Mouse (Mus musculus): ENCODE data around the gene Msh6. TPM values are rescaled to one million over a fixed set of nuclear protein-coding genes. Genes with fewer than 3 reads are reported as not detected.
"Not testable (repeated sequence)": the region's sequence is repeated elsewhere in the genome, so short reads cannot be mapped to it uniquely, and the experiment has no call there.

Gene Msh6
- polyA plus RNA-seq, 1 experiment from 2014 or later, result 31.6 TPM

DNA sequence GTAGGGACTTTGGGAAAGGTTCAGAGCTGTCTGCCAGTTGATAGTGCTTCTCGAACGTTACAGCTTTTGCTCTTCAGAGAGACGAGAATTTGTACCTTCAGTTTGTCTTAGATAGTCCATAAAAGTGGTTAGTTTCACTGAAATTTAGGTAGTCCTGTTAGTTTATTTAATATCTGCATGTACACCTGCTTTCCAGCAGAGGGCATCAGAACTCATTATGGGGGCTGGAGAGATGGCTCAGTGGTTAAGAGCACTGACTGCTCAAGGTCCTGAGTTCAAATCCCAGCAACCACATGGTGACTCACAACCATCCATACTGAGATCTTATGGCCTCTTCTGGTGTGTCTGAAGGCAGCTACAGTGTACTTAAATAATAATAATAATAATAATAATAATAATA is 7.2 kb downstream of the Msh6 start:
- in situ Hi-C loops (cut with MboI; ENCODE audit: low pct_unique_long_range_greater_than_20kb), result no loop called here
- ChIA-PET CTCF (interaction anchor here (0.9 to 1.5 kb wide), 2 partner anchors 13 to 270 kb away, joined by 3 read pairs; no protein-coding TSS in a partner anchor), POLR2A (no interaction called here)
- no peaks in the 10 kb centered on the region for H3K27me3 ChIP-seq
- TF ChIP-seq CTCF (IDR thresholded peaks at IDR 0.05), result no peak
- ATAC-seq, result no peak
- no peak for DNase-seq (ENCODE audit: low read depth, low spot score)

GRCm38 (mm10) chr17:87983313-87983712 is 8.5 kb downstream of the Msh6 start:
- DNase-seq (ENCODE audit: low read depth, low spot score) (no peak), ATAC-seq (no peak)
- H3K27me3 ChIP-seq, result no peaks in the 10 kb centered on the region
- CTCF ChIA-PET, result no interaction called here
- no peak for TF ChIP-seq CTCF (IDR thresholded peaks at IDR 0.05)
- in situ Hi-C loops (cut with MboI; ENCODE audit: low pct_unique_long_range_greater_than_20kb), result no loop called here
- POLR2A ChIA-PET, result no interaction called here

DNA sequence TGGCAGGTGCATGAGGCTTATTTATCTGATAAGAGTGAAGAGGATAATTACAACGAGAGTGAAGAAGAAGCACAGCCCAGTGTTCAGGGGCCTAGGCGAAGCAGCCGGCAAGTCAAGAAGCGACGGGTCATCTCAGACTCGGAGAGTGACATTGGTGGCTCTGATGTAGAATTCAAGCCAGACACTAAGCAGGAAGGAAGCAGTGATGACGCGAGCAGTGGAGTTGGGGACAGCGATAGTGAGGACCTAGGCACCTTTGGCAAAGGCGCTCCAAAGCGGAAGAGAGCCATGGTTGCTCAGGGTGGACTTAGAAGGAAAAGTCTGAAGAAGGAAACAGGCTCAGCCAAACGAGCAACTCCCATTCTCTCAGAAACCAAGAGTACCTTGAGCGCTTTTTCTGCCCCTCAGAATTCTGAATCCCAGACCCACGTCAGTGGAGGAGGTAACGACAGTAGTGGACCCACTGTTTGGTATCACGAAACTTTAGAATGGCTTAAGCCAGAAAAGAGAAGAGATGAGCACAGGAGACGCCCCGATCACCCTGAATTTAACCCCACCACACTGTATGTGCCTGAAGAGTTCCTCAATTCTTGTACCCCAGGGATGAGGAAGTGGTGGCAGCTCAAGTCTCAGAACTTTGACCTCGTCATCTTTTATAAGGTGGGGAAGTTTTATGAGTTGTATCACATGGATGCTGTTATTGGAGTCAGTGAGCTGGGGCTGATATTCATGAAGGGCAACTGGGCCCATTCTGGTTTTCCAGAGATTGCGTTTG is 9.8 kb downstream of the Msh6 start:
- H3K27me3 ChIP-seq, result no peaks in the 10 kb centered on the region
- ATAC-seq (no peak), DNase-seq (ENCODE audit: low read depth, low spot score) (no peak)
- in situ Hi-C loops (cut with MboI; ENCODE audit: low pct_unique_long_range_greater_than_20kb), result no loop called here
- CTCF ChIA-PET, result no interaction called here
- no peak for TF ChIP-seq CTCF (IDR thresholded peaks at IDR 0.05)
- POLR2A ChIA-PET, result no interaction called here

DNA sequence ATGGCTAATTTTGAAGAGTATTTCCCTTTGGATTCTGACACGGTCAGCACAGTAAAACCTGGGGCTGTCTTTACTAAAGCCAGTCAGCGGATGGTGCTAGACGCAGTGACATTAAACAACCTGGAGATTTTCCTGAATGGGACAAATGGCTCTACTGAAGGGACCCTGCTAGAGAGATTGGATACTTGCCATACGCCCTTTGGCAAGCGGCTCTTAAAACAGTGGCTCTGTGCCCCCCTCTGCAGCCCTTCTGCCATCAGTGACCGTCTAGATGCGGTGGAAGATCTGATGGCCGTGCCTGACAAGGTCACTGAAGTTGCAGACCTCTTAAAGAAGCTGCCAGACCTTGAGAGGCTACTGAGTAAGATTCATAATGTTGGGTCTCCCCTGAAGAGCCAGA is 11.1 kb downstream of the Msh6 start:
- TF ChIP-seq CTCF (IDR thresholded peaks at IDR 0.05), result no peak
- ChIA-PET CTCF (no interaction called here), POLR2A (no interaction called here)
- no peak for ATAC-seq
- in situ Hi-C loops (cut with MboI; ENCODE audit: low pct_unique_long_range_greater_than_20kb), result no loop called here
- no peaks in the 10 kb centered on the region for H3K27me3 ChIP-seq
- no peak for DNase-seq (ENCODE audit: low read depth, low spot score)

DNA sequence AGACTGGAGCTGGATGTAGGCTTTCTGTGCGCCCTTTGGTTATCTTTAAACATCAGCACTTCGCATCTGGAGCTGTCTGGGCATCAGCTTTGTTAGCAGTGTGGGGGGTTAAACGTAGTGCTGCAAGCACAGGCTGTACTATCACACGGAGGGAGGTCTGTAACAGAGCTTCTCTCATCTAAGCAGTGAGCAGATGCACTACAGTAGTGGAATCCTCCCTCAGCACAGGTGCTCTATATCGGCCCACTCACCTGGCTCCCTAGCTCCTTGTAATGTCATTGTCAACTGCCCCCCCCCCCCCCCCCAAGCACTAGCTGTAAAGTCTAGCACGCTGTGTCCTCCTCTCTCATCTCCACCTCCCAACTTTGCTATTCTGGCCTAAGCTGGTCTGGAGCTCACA is 12.6 kb downstream of the Msh6 start:
- no peak for DNase-seq (ENCODE audit: low read depth, low spot score)
- H3K27me3 ChIP-seq, result no peaks in the 10 kb centered on the region
- TF ChIP-seq CTCF (IDR thresholded peaks at IDR 0.05), result no peak
- no peak for ATAC-seq
- in situ Hi-C loops (cut with MboI; ENCODE audit: low pct_unique_long_range_greater_than_20kb), result no loop called here
- POLR2A ChIA-PET, result interaction anchor here (0.7 kb wide), 1 partner anchor 1084 kb away, joined by 3 read pairs; no protein-coding TSS in a partner anchor
- CTCF ChIA-PET, result interaction anchor here (1.5 kb wide), 1 partner anchor 12 kb away, joined by 3 read pairs; no protein-coding TSS in a partner anchor

DNA sequence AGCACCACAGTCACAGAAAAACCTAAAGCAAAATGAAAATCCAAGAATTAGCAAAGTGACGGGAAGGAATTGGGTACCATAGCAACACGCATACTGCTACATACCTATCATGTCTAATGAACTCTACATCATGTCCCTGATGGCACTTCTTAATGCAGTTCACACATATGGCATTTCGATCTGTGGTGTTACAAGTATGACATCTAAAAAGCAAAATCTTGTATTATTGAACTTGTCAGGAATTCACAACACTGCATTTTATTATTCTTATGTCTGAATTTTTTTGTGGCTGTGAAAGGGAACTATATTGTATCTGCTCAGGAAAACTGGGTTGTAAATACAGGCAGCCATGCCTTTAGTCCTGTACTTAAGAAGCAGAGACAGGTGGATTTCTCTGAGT is 17.3 kb downstream of the Msh6 start:
- H3K27me3 ChIP-seq, result no peaks in the 10 kb centered on the region
- ChIA-PET POLR2A (no interaction called here), CTCF (interaction anchor here (1.0 kb wide), 1 partner anchor 13 kb away, joined by 3 read pairs; no protein-coding TSS in a partner anchor)
- ATAC-seq, result no peak
- DNase-seq (ENCODE audit: low read depth, low spot score), result no peak
- no peak for TF ChIP-seq CTCF (IDR thresholded peaks at IDR 0.05)
- in situ Hi-C loops (cut with MboI; ENCODE audit: low pct_unique_long_range_greater_than_20kb), result no loop called here

GRCm38 (mm10) chr17:87993338-87993737 is 18.5 kb downstream of the Msh6 start:
- H3K27me3 ChIP-seq, result no peaks in the 10 kb centered on the region
- no peak for DNase-seq (ENCODE audit: low read depth, low spot score)
- POLR2A ChIA-PET, result no interaction called here
- ATAC-seq, result no peak
- no peak for TF ChIP-seq CTCF (IDR thresholded peaks at IDR 0.05)
- in situ Hi-C loops (cut with MboI; ENCODE audit: low pct_unique_long_range_greater_than_20kb), result no loop called here
- CTCF ChIA-PET, result interaction anchor here (0.9 kb wide), 1 partner anchor 17 kb away, joined by 3 read pairs; no protein-coding TSS in a partner anchor

DNA sequence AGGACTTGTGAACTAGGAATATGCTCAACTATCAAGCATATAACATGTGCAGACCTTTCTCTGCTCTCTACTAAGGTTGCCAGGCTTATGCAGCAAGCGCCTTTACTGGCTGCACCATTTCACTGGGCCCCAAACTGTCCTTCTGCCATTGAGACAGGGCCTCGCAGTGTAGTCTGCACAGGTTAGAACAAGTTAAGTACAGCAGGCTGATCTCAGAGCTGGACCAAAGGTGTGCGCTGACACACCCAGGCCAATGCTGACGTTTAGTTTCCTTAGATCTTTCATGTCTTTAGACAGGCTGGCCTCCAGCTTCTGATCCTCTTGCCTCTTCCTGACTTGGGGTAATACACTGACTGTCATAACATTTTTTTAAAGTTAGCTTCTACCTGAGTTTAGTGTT is 22.9 kb downstream of the Msh6 start:
- H3K27me3 ChIP-seq, result no peaks in the 10 kb centered on the region
- ChIA-PET POLR2A (no interaction called here), CTCF (no interaction called here)
- no peak for DNase-seq (ENCODE audit: low read depth, low spot score)
- no peak for ATAC-seq
- TF ChIP-seq CTCF (IDR thresholded peaks at IDR 0.05), result no peak
- in situ Hi-C loops (cut with MboI; ENCODE audit: low pct_unique_long_range_greater_than_20kb), result no loop called here

DNA sequence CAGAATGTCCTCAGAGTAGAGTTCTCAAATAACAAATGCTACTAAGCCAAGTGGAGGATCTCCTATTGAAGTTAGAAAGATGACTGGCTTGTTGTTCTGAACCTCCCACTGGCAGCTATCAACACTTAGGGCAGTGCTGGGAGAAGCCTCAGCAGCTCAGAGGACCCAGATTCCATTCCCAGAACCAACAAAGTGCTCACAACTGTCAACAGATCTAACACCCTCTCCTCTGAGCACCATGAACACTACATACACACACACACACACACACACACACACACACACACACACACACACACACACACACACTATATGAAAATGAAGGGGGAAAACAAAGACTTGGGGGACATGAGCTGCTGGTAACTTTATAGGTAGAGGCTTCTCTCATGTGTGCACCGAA is 30.0 kb downstream of the Msh6 start:
- in situ Hi-C loops (cut with MboI; ENCODE audit: low pct_unique_long_range_greater_than_20kb), result no loop called here
- TF ChIP-seq CTCF (IDR thresholded peaks at IDR 0.05), result no peak
- no peak for ATAC-seq

GRCm38 (mm10) chr17:88006956-88007355 is 32.1 kb downstream of the Msh6 start:
- in situ Hi-C loops (cut with MboI; ENCODE audit: low pct_unique_long_range_greater_than_20kb), result no loop called here
- ChIA-PET CTCF (no interaction called here), POLR2A (no interaction called here)
- no peak for DNase-seq (ENCODE audit: low read depth, low spot score)
- ATAC-seq, result no peak
- H3K27me3 ChIP-seq, result no peaks in the 10 kb centered on the region
- TF ChIP-seq CTCF (IDR thresholded peaks at IDR 0.05), result no peak

More for the DNA sequence above, 30.0 kb downstream of the Msh6 start:
- no peak for DNase-seq (ENCODE audit: low read depth, low spot score)
- ChIA-PET POLR2A (interaction anchor here (1.0 kb wide), 1 partner anchor 9 kb away, joined by 3 read pairs; no protein-coding TSS in a partner anchor), CTCF (no interaction called here)
- H3K27me3 ChIP-seq, result no peaks in the 10 kb centered on the region

GRCm38 (mm10) chr17:88014456-88014855 is 39.6 kb downstream of the Msh6 start:
- CTCF ChIA-PET, result interaction anchor here (0.8 to 1.3 kb wide), 2 partner anchors 9 to 18 kb away, joined by 3 read pairs; no protein-coding TSS in a partner anchor
- no peak for TF ChIP-seq CTCF (IDR thresholded peaks at IDR 0.05)
- H3K27me3 ChIP-seq, result no peaks in the 10 kb centered on the region
- in situ Hi-C loops (cut with MboI; ENCODE audit: low pct_unique_long_range_greater_than_20kb), result no loop called here
- ATAC-seq (no peak), DNase-seq (ENCODE audit: low read depth, low spot score) (no peak)
- POLR2A ChIA-PET, result interaction anchor here (0.7 to 1.0 kb wide), 4 partner anchors 10 to 838 kb away, joined by 3 to 4 read pairs (median 3); no protein-coding TSS in a partner anchor

DNA sequence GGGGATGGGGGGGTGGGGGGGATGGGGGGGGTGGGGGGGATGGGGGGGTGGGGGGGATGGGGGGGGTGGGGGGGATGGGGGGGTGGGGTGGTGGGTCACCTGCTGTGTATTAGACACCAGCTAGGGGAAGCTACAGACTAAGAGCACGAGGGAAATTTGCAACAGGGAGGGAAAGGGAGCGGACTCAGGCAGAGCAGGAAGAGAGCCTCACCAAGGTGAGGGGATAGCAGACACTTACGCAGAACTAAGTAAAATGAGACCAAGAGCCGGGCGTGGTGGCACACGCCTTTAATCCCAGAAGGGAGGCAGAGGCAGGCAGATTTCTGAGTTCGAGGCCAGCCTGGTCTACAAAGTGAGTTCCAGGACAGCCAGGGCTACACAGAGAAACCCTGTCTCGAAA is 41.2 kb downstream of the Msh6 start:
- CTCF ChIA-PET; POLR2A ChIA-PET; in situ Hi-C loops (cut with MboI; ENCODE audit: low pct_unique_long_range_greater_than_20kb); ATAC-seq; H3K27me3 ChIP-seq; DNase-seq (ENCODE audit: low read depth, low spot score): not testable (repeated sequence)
